Mouse (Mus musculus) spleen, adult 18-20 months (tissue): ENCODE measurements around the gene Rps6ka4.

ENCODE experiments used
- DNase-seq, 2 experiments: peaks; one replicate each; pipeline ENCODE4 v3.0.0; 2022; ENCODE audit warnings: mixed read lengths in 2 of 2

The Rps6ka4 gene

GRCm38 (mm10) chr19:6849506-6850068 lies 9.2 kb upstream of the Rps6ka4 start:
- DNase-seq = no peak

- DNase-seq = no peak
Observed at GRCm38 (mm10) chr19:6847841-6848517, 7.5 kb upstream of the Rps6ka4 start.

GRCm38 (mm10) chr19:6846050-6846449 lies 5.6 kb upstream of the Rps6ka4 start:
- no peak for DNase-seq

- no peak for DNase-seq
Observed at GRCm38 (mm10) chr19:6842353-6842752, 1.9 kb upstream of the Rps6ka4 start.

GRCm38 (mm10) chr19:6841292-6841597 lies 809 bp upstream of the Rps6ka4 start:
- no peak for DNase-seq

- DNase-seq = no peak
Observed at GRCm38 (mm10) chr19:6839615-6840474, 591 bp downstream of the Rps6ka4 start.

GRCm38 (mm10) chr19:6832363-6832762 lies 8.1 kb downstream of the Rps6ka4 start:
- no peak for DNase-seq

GRCm38 (mm10) chr19:6831331-6831730 lies 9.1 kb downstream of the Rps6ka4 start:
- no peak for DNase-seq

- DNase-seq = no peak
Observed at GRCm38 (mm10) chr19:6830556-6831316, 9.7 kb downstream of the Rps6ka4 start.

- DNase-seq = no peak
Observed at GRCm38 (mm10) chr19:6829870-6830555, 10.4 kb downstream of the Rps6ka4 start.

GRCm38 (mm10) chr19:6829069-6829468 lies 11.4 kb downstream of the Rps6ka4 start:
- DNase-seq = no peak

GRCm38 (mm10) chr19:6826601-6827000 lies 13.8 kb downstream of the Rps6ka4 start:
- no peak for DNase-seq

- DNase-seq = no peak
Observed at GRCm38 (mm10) chr19:6825384-6825783, 15.1 kb downstream of the Rps6ka4 start.

- no peak for DNase-seq
Observed at GRCm38 (mm10) chr19:6820538-6821195, 19.8 kb downstream of the Rps6ka4 start.

- no peak for DNase-seq
Observed at GRCm38 (mm10) chr19:6819143-6819827, 21.2 kb downstream of the Rps6ka4 start.

GRCm38 (mm10) chr19:6814958-6815357 lies 25.5 kb downstream of the Rps6ka4 start:
- no peak for DNase-seq

- DNase-seq = no peak
Observed at GRCm38 (mm10) chr19:6814366-6814765, 26.1 kb downstream of the Rps6ka4 start.
